Mouse (Mus musculus) heart, postnatal 14 days (tissue): ENCODE measurements at regions not wholly inside any gene's neighbourhood (a gene's known extent, or its start where the extent isn't known, plus 50 kb on each side); places are given as distances from the start of the nearest gene placed in this dataset.

Source experiments
- DNase-seq, 2 experiments: peaks; one replicate each; pipeline ENCODE4 v3.0.0; 2021 to 2022
- intact Hi-C: fragments of 180-260 bp; cut with DNase I; formaldehyde crosslinking; loops from one replicate; pipeline ENCODE4 v1.15.1; 2025

- no peak for DNase-seq
- intact Hi-C loops = no loop called here
Observed at GRCm38 (mm10) chr8:7026247-7026844, 1634.7 kb downstream of the Efnb2 start.

DNA sequence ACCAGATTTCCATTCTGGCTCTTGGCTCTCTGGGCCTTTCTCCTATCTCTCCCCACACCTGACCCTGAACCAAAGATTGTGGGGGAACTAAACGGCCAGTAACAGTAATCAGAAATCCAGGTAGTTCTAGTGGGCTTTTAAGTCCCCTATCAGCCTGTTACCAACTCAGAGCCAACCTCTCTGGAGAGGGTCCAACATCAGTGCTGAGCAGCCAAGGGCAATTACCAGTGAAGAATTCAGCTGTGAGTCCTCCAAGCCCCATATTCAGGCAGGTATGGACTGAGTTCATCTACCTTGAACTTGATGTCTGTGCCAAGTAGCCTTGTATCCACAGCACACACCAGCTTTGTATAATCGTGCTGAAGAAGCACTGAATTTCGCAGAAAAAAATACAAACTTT lies 1636.7 kb downstream of the Efnb2 start:
- DNase-seq = no peak
- intact Hi-C loops = no loop called here

DNA sequence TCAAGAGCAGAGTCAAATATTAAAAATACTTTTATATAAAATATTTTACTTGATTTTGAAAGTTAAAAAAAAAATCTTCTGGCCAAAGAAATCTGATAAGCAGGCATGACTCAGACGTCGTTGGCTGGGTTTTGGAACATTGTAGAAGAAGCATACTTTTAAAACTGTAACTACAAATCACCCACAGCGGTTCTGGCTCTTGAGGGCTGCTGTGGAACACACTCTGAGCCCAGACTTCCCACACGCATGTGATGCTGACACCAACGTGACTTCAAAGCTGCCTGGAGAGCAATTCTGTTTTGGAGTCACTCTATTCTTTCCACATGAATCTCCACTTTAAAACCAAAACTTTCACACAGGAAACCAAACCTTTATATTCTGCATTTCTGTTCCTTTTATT lies 1649.2 kb downstream of the Efnb2 start:
- intact Hi-C loops = no loop called here
- DNase-seq = no peak

- intact Hi-C loops = no loop called here
- no peak for DNase-seq
Observed at GRCm38 (mm10) chr8:6991516-6991915, 1669.5 kb downstream of the Efnb2 start.

DNA sequence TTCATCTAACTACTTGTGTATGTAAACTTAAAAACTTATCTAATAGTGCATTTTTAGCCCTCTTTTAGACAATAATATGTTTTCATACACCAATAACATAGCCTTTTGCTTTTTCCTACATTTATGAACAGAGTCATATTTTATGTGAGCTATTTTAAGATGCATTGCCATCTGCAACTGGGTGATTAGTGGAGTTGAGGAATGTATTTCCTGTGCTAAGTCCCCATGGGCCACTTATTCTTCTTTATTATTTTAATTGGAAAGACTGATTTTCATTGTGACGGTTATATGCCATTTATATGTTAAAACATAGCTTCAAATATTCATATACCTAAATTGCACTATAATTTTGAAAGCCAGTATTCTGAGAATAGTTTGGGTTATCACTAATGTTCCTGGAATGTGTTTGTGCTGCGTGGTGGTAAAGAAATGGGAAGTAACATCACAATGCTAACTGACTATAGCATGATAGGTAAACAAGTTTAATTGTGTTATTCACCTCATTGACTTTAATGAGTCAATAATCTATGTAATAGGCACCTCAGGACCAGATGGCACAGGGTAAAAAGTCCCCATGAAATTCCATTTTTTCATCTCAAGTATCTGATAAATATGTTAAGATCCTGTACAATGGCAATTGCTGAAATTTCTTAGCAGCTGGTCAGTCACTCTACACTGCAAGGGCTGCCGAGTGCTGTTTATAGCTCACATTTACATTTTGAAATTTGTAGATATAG lies 1671.5 kb downstream of the Efnb2 start:
- intact Hi-C loops = no loop called here
- DNase-seq = no peak

- intact Hi-C loops = no loop called here
- DNase-seq = no peak
Observed at GRCm38 (mm10) chr8:6973961-6974360, 1687.1 kb downstream of the Efnb2 start.

- intact Hi-C loops = no loop called here
- no peak for DNase-seq
Observed at GRCm38 (mm10) chr8:6963006-6963799, 1697.8 kb downstream of the Efnb2 start.

DNA sequence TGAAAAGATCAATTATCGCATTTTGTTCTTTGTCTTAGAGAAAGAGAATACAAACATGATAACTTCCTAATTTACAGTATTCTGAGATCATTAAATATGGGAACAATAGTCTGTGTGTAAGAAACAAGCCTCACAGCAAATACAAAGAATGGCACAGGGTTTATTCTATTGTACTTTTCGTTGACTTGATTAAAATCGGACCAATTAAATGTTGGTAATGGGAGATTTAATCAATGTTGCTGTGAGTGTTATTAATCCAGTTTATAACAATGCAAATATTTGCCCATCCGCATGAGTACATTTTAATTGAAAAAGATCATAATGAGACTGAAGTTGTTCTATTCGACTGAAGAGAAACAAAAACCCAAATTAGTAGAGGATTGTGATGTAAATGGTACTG lies 1703.0 kb downstream of the Efnb2 start:
- no peak for DNase-seq
- intact Hi-C loops = no loop called here

DNA sequence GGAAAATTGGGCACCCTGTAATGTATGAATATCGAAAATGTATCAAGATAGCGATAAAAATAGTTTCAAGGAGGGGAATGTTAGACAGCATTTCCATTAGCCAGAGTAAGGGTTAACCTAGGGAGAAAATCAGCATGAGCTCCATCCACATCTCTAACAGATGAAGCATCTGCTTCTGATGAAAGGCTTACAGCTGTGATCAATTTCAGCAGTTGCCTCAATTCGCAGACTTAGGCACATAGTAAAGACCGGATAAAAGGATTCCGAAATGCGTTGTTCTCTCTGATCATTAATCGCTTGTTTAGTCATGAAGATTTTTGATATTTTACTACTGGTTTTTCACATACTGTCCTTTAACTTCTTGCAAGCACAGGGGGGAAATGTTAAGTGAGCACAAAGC lies 1706.8 kb downstream of the Efnb2 start:
- intact Hi-C loops = no loop called here

DNA sequence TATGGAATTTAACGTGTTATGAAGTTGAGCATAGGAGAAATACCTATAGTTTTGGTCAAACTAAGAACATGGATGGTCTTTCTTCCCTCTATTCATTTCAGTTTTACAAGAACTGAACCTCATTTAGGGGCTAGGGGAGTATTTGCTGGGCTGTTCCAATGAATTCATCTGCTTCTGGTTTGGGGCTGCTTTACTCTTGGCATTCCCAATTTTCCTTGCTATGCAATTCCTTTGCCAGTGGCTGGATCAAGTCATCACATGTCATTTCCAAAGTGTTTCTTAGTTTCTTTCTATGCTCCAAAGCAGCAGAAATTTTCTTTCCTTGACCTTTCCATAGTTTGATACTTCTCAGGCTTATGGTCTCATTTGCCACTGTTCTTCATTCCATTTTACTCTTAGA lies 1738.6 kb downstream of the Efnb2 start:
- no peak for DNase-seq
- intact Hi-C loops = no loop called here

More for the DNA sequence above, 1706.8 kb downstream of the Efnb2 start:
- DNase-seq = no peak

- DNase-seq = no peak
- intact Hi-C loops = no loop called here
Observed at GRCm38 (mm10) chr8:6907682-6908081, 1753.4 kb downstream of the Efnb2 start.

- intact Hi-C loops = no loop called here
- DNase-seq = peak in 1 of 2 experiments; percentile 1
Observed at GRCm38 (mm10) chr8:6891456-6891855, 1769.6 kb downstream of the Efnb2 start.

GRCm38 (mm10) chr8:6886779-6887402 lies 1774.2 kb downstream of the Efnb2 start:
- no peak for DNase-seq
- intact Hi-C loops = no loop called here

DNA sequence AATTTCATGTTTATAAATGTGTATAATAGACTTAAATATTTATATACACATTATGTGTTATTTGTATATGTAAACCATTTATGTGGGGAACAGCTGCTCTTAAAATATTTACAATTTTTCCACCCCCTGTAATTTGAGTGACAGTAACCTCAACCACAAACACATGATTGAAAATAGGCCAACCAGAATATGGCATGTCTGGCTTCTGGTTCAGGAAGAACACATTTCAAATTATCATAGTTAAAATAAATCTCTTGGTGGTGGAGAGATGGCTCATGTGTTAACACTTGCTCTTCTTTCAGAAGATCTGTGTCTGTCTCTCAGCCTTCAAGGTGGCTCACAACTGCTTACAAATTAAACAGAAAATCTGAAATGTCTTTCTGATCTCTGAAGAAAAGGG lies 1776.2 kb downstream of the Efnb2 start:
- intact Hi-C loops = no loop called here
- DNase-seq = no peak

DNA sequence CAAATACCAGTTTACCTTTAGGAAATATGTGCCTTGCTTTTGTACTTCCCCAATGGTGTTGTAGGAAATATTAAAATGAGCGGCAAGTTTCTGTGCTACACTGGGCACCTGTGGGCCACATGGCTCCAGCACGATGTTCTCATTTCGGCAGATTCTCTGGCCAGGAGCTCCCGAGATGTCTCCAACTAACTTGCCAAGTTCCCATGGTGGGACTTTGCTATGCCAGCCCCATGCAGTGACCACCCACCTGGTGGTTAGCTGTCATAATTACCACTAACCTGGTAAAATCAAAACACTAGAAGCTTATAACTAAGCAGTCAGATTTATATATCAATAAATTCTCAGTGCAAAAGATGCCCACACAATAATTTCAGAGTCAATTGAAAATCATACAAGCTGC lies 1777.5 kb upstream of the Slc10a2 start:
- intact Hi-C loops = no loop called here
- no peak for DNase-seq
